12 mouse cellular contexts compared by ENCODE assay signal in the genomic region with DNA sequence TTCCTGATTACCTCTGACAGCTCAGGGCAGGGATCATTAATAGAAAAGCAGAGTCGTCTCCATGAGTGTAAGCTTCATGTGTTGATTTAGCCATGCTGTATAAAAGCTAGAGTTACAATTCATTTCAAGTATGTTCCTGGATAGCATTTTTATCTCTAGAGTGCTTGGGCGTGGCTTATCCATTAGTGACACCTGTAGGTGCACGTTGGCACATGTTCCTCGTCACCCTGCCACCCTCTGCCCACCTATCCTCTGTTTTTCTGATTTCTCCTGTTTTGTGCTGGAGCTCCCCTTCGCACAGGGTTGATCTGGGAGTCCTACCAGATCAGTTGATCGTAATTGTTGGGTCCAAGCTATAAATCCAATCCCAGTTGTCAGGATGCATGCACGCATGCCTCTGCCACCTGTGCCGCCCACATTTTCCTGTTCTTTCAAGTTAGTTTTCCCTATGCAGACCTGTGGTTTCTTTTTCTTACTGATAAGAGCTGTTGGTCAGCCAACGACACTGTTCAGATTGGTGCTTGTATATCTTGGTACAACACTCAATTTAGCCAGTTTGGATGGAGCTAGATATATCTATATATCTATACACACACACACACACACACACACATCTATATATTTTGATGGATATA. TPM values are rescaled to one million over a fixed set of nuclear protein-coding genes. Genes with fewer than 3 reads are reported as not detected.
DNase-seq lines count a peak whose midpoint lies in the region; ATAC-seq and TF ChIP-seq lines count a peak whose summit lies in the region.
"Had no signal": no experiment of that assay in that cellular context is flagged by ENCODE, and none has a peak within 500 bp of the region (broad histone marks: within the 10 kb centered on the region; RNA-seq: fewer than 3 reads in every experiment).

No protein-coding gene starts in this region.

- 82% methylated on average over 9 of the region's 9 CpGs for WGBS in midbrain, embryonic 13.5 days
- 77% methylated on average over 9 of the region's 9 CpGs for WGBS in midbrain, postnatal 0 days
- WGBS in liver, embryonic 12.5 days (ENCODE audit: insufficient replicate concordance), result 41% methylated on average over 9 of the region's 9 CpGs

- intact Hi-C loops in gastrocnemius, adult 2 months (cut with DNase I), result no loop called here
- intact Hi-C loops in left cerebral cortex, postnatal 36 days (cut with DNase I), result loop anchor here (2.0 to 5.0 kb wide), 2 partner anchors 31 to 61 kb away; partner anchors contain the start of gene Scd4

- peaks cover 99% of the 10 kb centered on the region for H3K36me3 ChIP-seq in midbrain, embryonic 13.5 days
- H3K36me3 ChIP-seq in midbrain, postnatal 0 days (ENCODE audit: insufficient read depth, low read length), result peaks cover 74% of the 10 kb centered on the region
- peaks cover 100% of the 10 kb centered on the region for H3K36me3 ChIP-seq in liver, embryonic 12.5 days

- H3K4me1 ChIP-seq in midbrain, embryonic 13.5 days (replicated peaks), result peaks cover 84% of the 10 kb centered on the region
- peaks cover 20% of the 10 kb centered on the region for H3K4me1 ChIP-seq in midbrain, postnatal 0 days (ENCODE audit: insufficient read depth, low read length)
- H3K4me1 ChIP-seq in liver, embryonic 12.5 days, result peaks cover 62% of the 10 kb centered on the region

- H3K9ac ChIP-seq in midbrain, embryonic 13.5 days (replicated peaks), result no peak overlapping the region
- H3K9ac ChIP-seq in midbrain, postnatal 0 days (replicated peaks; ENCODE audit: low read length, poor library complexity, severe bottlenecking), result no peak overlapping the region
- H3K9ac ChIP-seq in liver, embryonic 12.5 days, result no peak overlapping the region
- H3K9ac ChIP-seq: embryonic facial prominence, embryonic 15.5 days had no signal

- H3K4me3 ChIP-seq in gastrocnemius, adult 2 months, result no peak overlapping the region
- H3K4me3 ChIP-seq in midbrain, embryonic 13.5 days (replicated peaks), result no peak overlapping the region
- no peak overlapping the region for H3K4me3 ChIP-seq in midbrain, postnatal 0 days (ENCODE audit: low read depth, low read length)
- 0 out of 2 replicates have a peak overlapping the region, but pooled peaks have one; percentile 1 for H3K4me3 ChIP-seq in liver, embryonic 12.5 days
- H3K4me3 ChIP-seq: embryonic facial prominence, embryonic 15.5 days had no signal

- H3K4me2 ChIP-seq in midbrain, embryonic 13.5 days (replicated peaks), result peak overlapping the region; percentile 100; the same call in 1 of the 2 replicates
- H3K4me2 ChIP-seq in midbrain, postnatal 0 days (ENCODE audit: low read depth, low read length, poor library complexity, severe bottlenecking), result no peak overlapping the region
- H3K4me2 ChIP-seq in liver, embryonic 12.5 days, result peak overlapping the region; percentile 93

- peak overlapping the region; percentile 43; the same call in 1 of the 2 replicates for H3K27ac ChIP-seq in gastrocnemius, adult 2 months
- H3K27ac ChIP-seq in midbrain, embryonic 13.5 days, result no peak overlapping the region
- H3K27ac ChIP-seq in midbrain, postnatal 0 days (ENCODE audit: low read depth, low read length), result no peak overlapping the region
- peak overlapping the region; percentile 55 for H3K27ac ChIP-seq in liver, embryonic 12.5 days
- H3K27ac ChIP-seq: embryonic facial prominence, embryonic 15.5 days had no signal

- no peaks in the 10 kb centered on the region for H3K9me3 ChIP-seq in midbrain, embryonic 13.5 days
- H3K9me3 ChIP-seq in midbrain, postnatal 0 days (ENCODE audit: low read length), result no peaks in the 10 kb centered on the region
- no peaks in the 10 kb centered on the region for H3K9me3 ChIP-seq in liver, embryonic 12.5 days (replicated peaks)
- H3K9me3 ChIP-seq: embryonic facial prominence, embryonic 15.5 days had no signal

- ATAC-seq in midbrain, embryonic 13.5 days, result no peak
- no peak for ATAC-seq in midbrain, postnatal 0 days (ENCODE audit: low FRiP score)
- peak; percentile 45; the same call in 1 of the 2 replicates for ATAC-seq in liver, embryonic 12.5 days
- ATAC-seq: midbrain, embryonic 16.5 days had no signal

- no peaks in the 10 kb centered on the region for H3K27me3 ChIP-seq in midbrain, embryonic 13.5 days
- H3K27me3 ChIP-seq in midbrain, postnatal 0 days (ENCODE audit: insufficient read depth, low read length), result no peaks in the 10 kb centered on the region
- H3K27me3 ChIP-seq in liver, embryonic 12.5 days (replicated peaks), result no peaks in the 10 kb centered on the region
- H3K27me3 ChIP-seq: embryonic facial prominence, embryonic 15.5 days had no signal

- TF ChIP-seq CTCF in gastrocnemius, adult 2 months (IDR thresholded peaks at IDR 0.05), result no peak
- TF ChIP-seq CTCF in midbrain, postnatal 0 days (IDR thresholded peaks at IDR 0.05), result no peak

- no peak for DNase-seq in gastrocnemius, adult 2 months
- no peak for DNase-seq in gastrocnemius, postnatal 10 days
- no peak for DNase-seq in midbrain, postnatal 0 days (ENCODE audit: low spot score)
- no peak for DNase-seq in urinary bladder, adult 2 months (ENCODE audit: low spot score)
- no peak for DNase-seq in left cerebral cortex, postnatal 36 days (ENCODE audit: low spot score in 2 of 2)
- no peak for DNase-seq in thymus, postnatal 36 days
- DNase-seq: cerebellum, postnatal 10 days had no signal

RNA-seq across cellular contexts. Expression of gene Scd2, which starts 8.3 kb away (rescaled TPM):
- total RNA-seq in gastrocnemius, adult 2 months (2021), result 1 to 10 TPM; 7.4 to 9.1 TPM
- 10 to 100 TPM; 55.2 to 56.7 TPM for total RNA-seq in gastrocnemius, postnatal 10 days (2021)
- polyA plus RNA-seq in midbrain, embryonic 13.5 days (2015; fragmentation: Nextera tagmentation; extraction: Ambion mirVana), result 254 and 259 TPM in 2 replicates
- 905 and 948 TPM in 2 replicates for total RNA-seq in midbrain, postnatal 0 days (2014; rRNA removed)
- 224 and 226 TPM in 2 replicates for polyA plus RNA-seq in midbrain, postnatal 0 days (2015; fragmentation: Nextera tagmentation; extraction: Ambion mirVana)
- 136 and 148 TPM in 2 replicates for polyA plus RNA-seq in liver, embryonic 12.5 days (2016; fragmentation: Nextera tagmentation; extraction: Ambion mirVana)
- 121 and 151 TPM in 2 replicates for polyA plus RNA-seq in urinary bladder, adult 2 months (2012; rRNA removed)
- 100 to 1,000 TPM; 590 to 647 TPM for total RNA-seq in left cerebral cortex, postnatal 36 days (2021)

RNA-seq across cellular contexts. Expression of gene Scd4, which starts 31.1 kb away (rescaled TPM):
- total RNA-seq in gastrocnemius, adult 2 months (2021), result under 1 TPM in 1 of 2 experiments, not detected in 1; 0.13 TPM
- total RNA-seq in gastrocnemius, postnatal 10 days (2021), result under 1 TPM; 0.33 to 0.61 TPM
- 0.08 TPM in 2 replicates for polyA plus RNA-seq in midbrain, embryonic 13.5 days (2015; fragmentation: Nextera tagmentation; extraction: Ambion mirVana)
- total RNA-seq in midbrain, postnatal 0 days (2014; rRNA removed), result 0.33 and 0.44 TPM in 2 replicates
- polyA plus RNA-seq in midbrain, postnatal 0 days (2015; fragmentation: Nextera tagmentation; extraction: Ambion mirVana), result 0.17 TPM in 1 of 2 replicates, not detected in the other
- polyA plus RNA-seq in liver, embryonic 12.5 days (2016; fragmentation: Nextera tagmentation; extraction: Ambion mirVana), result 0.04 TPM in 1 of 2 replicates, not detected in the other
- 0.87 and 1.0 TPM in 2 replicates for polyA plus RNA-seq in urinary bladder, adult 2 months (2012; rRNA removed)
- 1 to 10 TPM; 2.2 to 3.1 TPM for total RNA-seq in left cerebral cortex, postnatal 36 days (2021)
- total RNA-seq: granulocyte monocyte progenitor cell, adult 5-6 weeks had no signal

Comparison
In these comparisons a context has a peak if more than half of its experiments do, and no peak if none do; other contexts are left out.
1. H3K27ac ChIP-seq: peak in gastrocnemius, adult 2 months (single experiment) and liver, embryonic 12.5 days (single experiment); none in midbrain, embryonic 13.5 days (single experiment) and midbrain, postnatal 0 days (single experiment).
2. RNA of gene Scd2, which starts 8.3 kb away (total RNA-seq): 905 to 948 TPM in midbrain, postnatal 0 days and 590 to 647 TPM in left cerebral cortex, postnatal 36 days; 55.2 to 56.7 TPM in gastrocnemius, postnatal 10 days and 7.4 to 9.1 TPM in gastrocnemius, adult 2 months; every median in the first group is over 10 times any median in the second.